Mouse (Mus musculus) neutrophil, adult 65 days (primary cell): ENCODE results near the gene Emx2. TPM values are rescaled to one million over a fixed set of nuclear protein-coding genes. Genes with fewer than 3 reads are reported as not detected.

Source experiments
- total RNA-seq: library from RNA; stranded (reverse); gene quantifications from 2 replicates; pipeline ENCODE4 v1.2.4, GENCODE M21; 2023

Gene Emx2
- total RNA-seq, result not detected in 2 replicates

DNA sequence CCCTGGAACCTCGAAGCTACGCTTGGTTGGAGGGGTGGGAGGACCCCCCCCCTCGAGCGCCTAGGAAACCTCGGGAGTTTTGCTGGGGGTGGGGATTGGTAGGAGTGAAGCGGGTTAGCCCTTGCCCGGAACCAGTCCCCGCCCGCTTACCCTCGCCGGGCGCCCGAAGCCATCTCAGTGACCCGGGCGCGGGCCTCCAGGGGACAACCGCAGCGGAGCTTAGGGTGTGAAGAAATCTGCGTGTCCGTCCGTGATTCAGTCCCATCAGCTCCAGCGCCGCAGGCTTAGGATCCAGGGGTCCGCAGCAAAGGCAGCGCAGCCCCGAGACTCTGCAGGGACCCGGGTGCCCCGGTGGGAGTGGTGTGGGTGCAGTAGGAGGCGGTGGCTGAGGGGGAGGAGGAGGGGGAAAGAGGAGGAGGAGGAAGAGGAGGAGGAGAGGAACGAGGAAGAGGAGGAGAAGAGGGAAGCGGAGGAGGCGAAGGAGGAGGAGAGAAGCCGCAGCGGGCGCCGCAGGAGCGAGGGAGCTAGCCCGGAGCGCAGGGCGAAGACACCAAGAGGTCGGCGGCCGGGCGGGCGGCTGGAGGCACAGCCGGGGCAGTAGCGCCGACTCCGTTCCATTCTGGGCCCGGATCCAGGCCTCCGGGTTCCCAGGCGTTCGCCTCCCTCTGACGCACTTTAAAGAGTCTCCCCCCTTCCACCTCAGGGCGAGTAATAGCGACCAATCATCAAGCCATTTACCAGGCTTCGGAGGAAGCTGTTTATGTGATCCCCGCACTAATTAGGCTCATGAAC lies at the start of gene Emx2:
TSS of gene Emx2 (plus strand) at position 422 of the 792 bp plus-strand sequence.

Other genes with a start within 250 kb of the Emx2 start
- gene Kcnk18, start 239.2 kb upstream of the Emx2 start, total RNA-seq, result not detected in 2 replicates
- gene Slc18a2, start 197.5 kb upstream of the Emx2 start, total RNA-seq, result 0.86 and 1.1 TPM in 2 replicates
- 174 and 342 TPM in 2 replicates for gene Rps12-ps3, start 136.1 kb upstream of the Emx2 start, total RNA-seq
- 75.0 and 104 TPM in 2 replicates for gene Pdzd8, start 112.6 kb upstream of the Emx2 start, total RNA-seq